Mouse (Mus musculus) right cerebral cortex, postnatal 36 days (tissue): ENCODE data around the gene Olfr305.
"Not testable (repeated sequence)": the region's sequence is repeated elsewhere in the genome, so short reads cannot be mapped to it uniquely, and the experiment has no call there.

Source experiments
- DNase-seq, 2 experiments: peaks; one replicate each; pipeline ENCODE4 v3.0.0; 2022; ENCODE audit warnings: low spot score in 2 of 2, mixed read lengths in 1 of 2

Gene Olfr305

GRCm38 (mm10) chr7:86366828-86367227 is at the start of gene Olfr305:
Gene Olfr305, minus strand, starts transcription at chr7:86366928.
- DNase-seq = no peak

DNA sequence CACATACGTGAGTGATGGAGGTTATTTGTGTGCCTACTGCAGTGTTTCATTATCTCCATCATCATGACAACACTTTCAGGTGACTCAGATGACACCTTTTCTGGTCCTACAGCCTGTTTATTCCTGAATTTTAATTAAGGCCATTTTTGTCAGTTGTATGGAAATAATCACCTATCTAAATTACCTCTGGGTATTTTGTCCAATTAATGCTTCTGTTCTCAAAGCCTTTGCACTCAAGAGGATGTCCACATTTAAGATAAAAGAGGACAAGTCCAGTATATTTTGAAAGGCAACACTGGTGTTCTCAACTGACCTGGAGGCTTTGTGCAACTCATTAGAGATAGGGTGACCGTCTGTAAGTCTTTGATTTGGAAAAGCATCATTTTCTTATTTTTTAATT is 36.8 kb upstream of the Olfr305 start, which contains the start of gene Olfr301:
Gene Olfr301 (plus strand): TSS at position 301 of the 400 bp plus-strand sequence.
- DNase-seq = no peak

GRCm38 (mm10) chr7:86397689-86398088 is 31.0 kb upstream of the Olfr305 start, which contains the start of gene Olfr303:
Gene Olfr303, minus strand, starts transcription at chr7:86397789.
- no peak for DNase-seq

- DNase-seq = no peak
These were observed 19.8 kb upstream of the Olfr305 start, which contains the start of gene Olfr304 for GRCm38 (mm10) chr7:86386558-86386957. Gene Olfr304, minus strand, starts transcription at chr7:86386658.

- DNase-seq = no peak
These were observed 19.0 kb upstream of the Olfr305 start for GRCm38 (mm10) chr7:86385769-86386168.

DNA sequence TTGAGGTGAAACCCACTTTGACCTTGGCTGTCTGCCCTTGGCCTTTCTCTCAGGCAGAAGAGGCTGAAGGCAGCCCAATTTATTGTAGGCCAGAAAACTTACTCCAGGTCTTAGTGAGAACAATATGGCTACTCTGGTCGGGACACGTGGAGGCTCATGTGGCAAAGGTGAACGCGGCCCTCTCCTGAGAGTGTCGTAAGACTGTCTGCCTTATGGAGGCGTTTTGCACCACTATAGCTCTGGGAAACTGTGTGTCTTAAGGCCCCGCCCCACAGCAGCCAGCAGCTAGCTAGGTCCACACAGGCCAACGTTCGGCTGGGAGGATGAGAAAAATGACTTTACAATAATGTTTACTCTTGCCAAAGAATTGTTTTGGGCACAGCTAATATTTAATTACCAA is 20.4 kb downstream of the Olfr305 start:
- DNase-seq = not testable (repeated sequence)

- no peak for DNase-seq
These were observed 22.5 kb downstream of the Olfr305 start for GRCm38 (mm10) chr7:86344253-86344652.

- DNase-seq = no peak
These were observed 23.7 kb downstream of the Olfr305 start for GRCm38 (mm10) chr7:86342881-86343565.

DNA sequence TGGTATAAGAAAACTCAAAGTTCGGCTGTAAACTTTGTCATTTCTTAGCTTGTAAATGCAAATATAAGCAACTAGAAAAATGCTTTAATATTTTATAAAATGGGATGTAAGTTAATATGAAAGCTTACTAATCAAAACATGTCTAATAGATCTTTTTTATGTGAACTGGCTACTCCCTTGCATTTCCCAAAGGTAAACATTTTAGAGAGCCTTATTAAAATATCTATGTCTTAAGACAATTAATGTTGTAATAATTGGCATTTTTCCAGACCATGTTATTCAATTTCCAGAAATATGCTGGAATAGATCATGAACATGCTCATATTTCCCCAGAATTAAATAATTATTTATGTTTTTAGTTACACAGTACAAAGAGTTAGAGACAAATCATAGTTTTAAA is 29.2 kb downstream of the Olfr305 start, which contains the start of gene Olfr307:
Gene Olfr307 (minus strand): TSS at position 101 of the 400 bp plus-strand sequence.
- no peak for DNase-seq

DNA sequence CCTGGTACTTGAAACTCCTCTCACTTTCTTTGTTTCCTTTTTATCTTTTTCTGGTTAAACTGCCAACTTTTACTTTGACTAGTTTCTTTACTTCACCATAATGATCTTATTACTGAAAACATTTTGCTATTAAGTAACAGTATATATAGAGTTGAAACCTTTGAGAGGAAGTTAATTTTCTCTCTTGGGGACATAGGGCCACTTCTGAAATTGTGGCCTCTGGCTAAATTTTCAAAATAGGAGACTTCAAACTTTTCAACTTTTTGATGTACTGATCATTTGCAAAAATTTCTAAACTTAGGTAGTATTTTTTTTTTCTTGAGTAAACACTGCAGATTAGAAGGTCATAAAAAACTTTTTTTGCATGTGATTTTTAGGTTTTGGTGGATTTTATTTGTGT is 41.2 kb downstream of the Olfr305 start, which contains the start of gene Olfr308:
Gene Olfr308 (minus strand): TSS at position 101 of the 400 bp plus-strand sequence.
- no peak for DNase-seq

DNA sequence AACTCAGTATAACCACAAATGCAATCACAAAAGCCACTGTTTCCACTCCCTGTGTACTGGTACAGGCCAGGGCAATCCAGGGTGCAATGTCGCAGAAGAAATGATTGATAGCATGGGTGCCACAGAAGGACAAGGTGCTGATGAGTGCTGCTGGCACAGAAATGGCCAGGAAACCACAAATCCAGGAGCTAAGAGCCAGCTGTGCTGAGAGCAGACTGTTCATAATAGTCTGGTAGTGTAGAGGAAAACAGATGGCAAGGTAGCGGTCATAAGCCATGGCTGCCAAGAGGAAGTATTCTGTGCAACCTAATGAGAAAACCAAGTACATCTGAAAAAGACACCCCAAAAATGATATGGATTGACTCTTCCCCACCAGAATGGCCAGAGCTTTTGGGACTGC is 45.4 kb downstream of the Olfr305 start:
- DNase-seq = no peak

- DNase-seq = no peak
These were observed 53.1 kb downstream of the Olfr305 start, which contains the start of gene Olfr309 for GRCm38 (mm10) chr7:86313608-86314007. Gene Olfr309, minus strand, starts transcription at chr7:86313708.
